Mouse (Mus musculus) myocyte (in vitro differentiated cells): ENCODE measurements at regions not wholly inside any gene's neighbourhood (a gene's known extent, or its start where the extent isn't known, plus 50 kb on each side); places are given as distances from the start of the nearest gene placed in this dataset.

Experiments
- MYOG ChIP-seq, 3 experiments: IDR thresholded peaks; one replicate each; pipeline ENCODE4 v1.6.1; 2011; ENCODE audit warnings: control low read depth in 2 of 3, low read depth in 2 of 3, mild to moderate bottlenecking in 2 of 3; ENCODE audit not compliant: insufficient read length in 2 of 3, control insufficient read depth in 1 of 3, insufficient read depth in 1 of 3
- POLR2A ChIP-seq: IDR thresholded peaks from one replicate; pipeline ENCODE4 v1.6.1; 2011; ENCODE audit warnings: low read depth, mild to moderate bottlenecking, control low read depth, moderate library complexity; ENCODE audit not compliant: insufficient read length
- REST ChIP-seq: IDR thresholded peaks from one replicate; pipeline ENCODE4 v1.6.1; 2011; ENCODE audit warnings: mild to moderate bottlenecking, control low read depth, moderate library complexity; ENCODE audit not compliant: insufficient read depth, insufficient read length
- TCF3 ChIP-seq: IDR thresholded peaks from one replicate; pipeline ENCODE4 v1.6.1; 2011; ENCODE audit warnings: low read depth, control low read depth; ENCODE audit not compliant: insufficient read length

DNA sequence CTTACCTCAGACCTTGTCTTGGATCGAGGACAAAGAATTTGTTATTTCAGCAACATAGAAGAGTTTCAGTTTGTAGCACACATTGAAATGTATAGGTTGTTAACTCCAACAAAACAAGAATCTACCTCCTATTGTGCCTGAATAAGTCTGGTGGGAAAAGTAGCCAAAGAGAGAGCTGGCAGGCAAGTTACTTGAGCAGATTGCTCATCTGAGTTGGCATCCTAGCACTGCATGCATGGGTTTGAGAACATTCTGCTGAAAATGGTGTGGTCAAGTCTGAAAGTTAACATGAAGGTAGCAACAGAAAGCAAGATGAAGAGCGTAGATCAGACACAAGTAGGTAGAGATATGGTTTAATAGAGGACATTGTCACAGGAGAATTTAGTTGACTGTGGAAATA is 587.5 kb downstream of the Bcl11a start:
- TF ChIP-seq POLR2A, result no peak
- no peak for TF ChIP-seq MYOG (IDR thresholded peaks at IDR 0.05; ENCODE audit: control insufficient read depth in 1 of 3, insufficient read depth in 1 of 3, insufficient read length in 2 of 3, low read depth in 2 of 3)
- no peak for TF ChIP-seq REST
- no peak for TF ChIP-seq TCF3
